Mouse (Mus musculus) embryo, embryonic 9.5 days (tissue): ENCODE data around the gene Stpg3.
A peak's percentile ranks its signal among the peaks of the same experiment; 100 is the strongest.

Experiments used
- DNase-seq: peaks from one replicate; pipeline ENCODE4 v3.0.0-alpha.2; 2017; ENCODE audit errors: extremely low spot score

Stpg3 gene

GRCm38 (mm10) chr2:25210686-25211085, 3.8 kb downstream of the Stpg3 start:
- DNase-seq = no peak

GRCm38 (mm10) chr2:25207593-25207992, 6.8 kb downstream of the Stpg3 start:
- no peak for DNase-seq

GRCm38 (mm10) chr2:25203631-25204214, 10.7 kb downstream of the Stpg3 start:
- DNase-seq = no peak

- DNase-seq = no peak
These were observed 13.8 kb downstream of the Stpg3 start for GRCm38 (mm10) chr2:25200631-25201030.

GRCm38 (mm10) chr2:25197946-25198345, 16.5 kb downstream of the Stpg3 start:
- no peak for DNase-seq

GRCm38 (mm10) chr2:25197191-25197590, 17.2 kb downstream of the Stpg3 start:
- no peak for DNase-seq

GRCm38 (mm10) chr2:25196172-25196954, 18.1 kb downstream of the Stpg3 start, which contains the start of gene Tor4a:
TSS of gene Tor4a (minus strand) at chr2:25196886.
- peak; percentile 45 for DNase-seq

- DNase-seq = peak; percentile 39
These were observed 19.0 kb downstream of the Stpg3 start for GRCm38 (mm10) chr2:25195211-25196156.

- DNase-seq = no peak
These were observed 19.8 kb downstream of the Stpg3 start for GRCm38 (mm10) chr2:25194486-25195171.

GRCm38 (mm10) chr2:25194006-25194405, 20.4 kb downstream of the Stpg3 start:
- no peak for DNase-seq

GRCm38 (mm10) chr2:25193330-25193770, 21.1 kb downstream of the Stpg3 start:
- peak; percentile 83 for DNase-seq

GRCm38 (mm10) chr2:25187841-25188240, 26.6 kb downstream of the Stpg3 start:
- no peak for DNase-seq

- no peak for DNase-seq
These were observed 27.9 kb downstream of the Stpg3 start for GRCm38 (mm10) chr2:25186575-25186930.

GRCm38 (mm10) chr2:25185625-25186574, 28.5 kb downstream of the Stpg3 start:
- peak; percentile 91 for DNase-seq

- no peak for DNase-seq
These were observed 29.9 kb downstream of the Stpg3 start for GRCm38 (mm10) chr2:25184496-25184895.

- DNase-seq = no peak
These were observed 31.1 kb downstream of the Stpg3 start for GRCm38 (mm10) chr2:25183336-25183735.

GRCm38 (mm10) chr2:25182664-25183063, 31.8 kb downstream of the Stpg3 start:
- DNase-seq = no peak

- DNase-seq = no peak
These were observed 32.5 kb downstream of the Stpg3 start for GRCm38 (mm10) chr2:25181891-25182397.

- peak; percentile 71 for DNase-seq
These were observed 33.2 kb downstream of the Stpg3 start for GRCm38 (mm10) chr2:25180973-25181890.
